Mouse (Mus musculus): ENCODE results near the gene Aaas.

DNA sequence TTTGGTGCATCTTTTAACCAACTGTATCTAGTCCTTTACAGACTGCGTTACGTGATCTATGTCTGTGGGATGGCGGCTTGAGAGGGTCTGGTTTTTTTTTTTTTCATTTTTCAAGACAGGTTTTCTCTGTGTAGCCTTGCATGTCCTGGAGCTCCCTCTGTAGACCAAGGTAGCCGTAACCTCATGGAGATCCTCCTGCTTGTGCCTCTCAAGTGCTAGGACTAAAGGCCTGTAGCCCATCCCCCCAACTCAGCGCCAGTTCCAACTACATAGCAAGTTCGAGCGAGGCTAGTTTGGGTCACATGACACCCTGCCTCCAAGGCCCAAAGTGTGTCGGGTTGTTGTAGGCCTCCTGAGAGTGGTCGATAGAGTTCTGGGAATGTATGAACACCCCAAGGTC lies 41.9 kb downstream of the Aaas start:
- TF ChIP-seq POLR2A (IDR thresholded peaks at IDR 0.05; ENCODE audit: insufficient read depth, low read depth, low read length) (no peak), CTCF (IDR thresholded peaks at IDR 0.05) (no peak)
